Mouse (Mus musculus) intestine, embryonic 16.5 days (tissue): ENCODE data around the gene Ildr2. TPM values are rescaled to one million over a fixed set of nuclear protein-coding genes. Genes with fewer than 3 reads are reported as not detected.

Source experiments
- ATAC-seq: fragments of 200-750 bp; cut with Nextera tagmentation; 2 replicates; pipeline ENCODE4 v1.8.0; 2017; ENCODE audit warnings: moderate TSS enrichment, moderate library complexity
- H3K27ac ChIP-seq: fragments of 300-500 bp; sonication (generic); 2 replicates; pipeline ENCODE4 v1.5.1; 2014; ENCODE audit warnings: mild to moderate bottlenecking, low read length
- H3K27me3 ChIP-seq: fragments of 300-500 bp; sonication (generic); replicated peaks from 2 replicates; pipeline ENCODE4 v1.6.1; 2014; ENCODE audit warnings: low read length, control low read depth, mixed read lengths; ENCODE audit not compliant: control insufficient read depth, insufficient read depth
- H3K36me3 ChIP-seq: fragments of 300-500 bp; sonication (generic); 2 replicates; pipeline ENCODE4 v1.6.1; 2014; ENCODE audit warnings: low read length, control low read depth; ENCODE audit not compliant: control insufficient read depth, insufficient read depth
- H3K4me1 ChIP-seq: fragments of 300-500 bp; sonication (generic); 2 replicates; pipeline ENCODE4 v1.6.1; 2014; ENCODE audit warnings: low read length, control low read depth, mixed read lengths; ENCODE audit not compliant: control insufficient read depth, insufficient read depth
- H3K4me2 ChIP-seq: fragments of 300-500 bp; sonication (generic); 2 replicates; pipeline ENCODE4 v1.6.1; 2014; ENCODE audit warnings: low read depth, low read length, control low read depth
- H3K4me3 ChIP-seq: fragments of 300-500 bp; sonication (generic); 2 replicates; pipeline ENCODE4 v1.5.1; 2014; ENCODE audit warnings: mild to moderate bottlenecking, low read length
- H3K9ac ChIP-seq: fragments of 300-500 bp; sonication (generic); 2 replicates; pipeline ENCODE4 v1.6.1; 2014; ENCODE audit warnings: low read depth, low read length
- H3K9me3 ChIP-seq: fragments of 300-500 bp; sonication (generic); 2 replicates; pipeline ENCODE4 v1.6.1; 2016; ENCODE audit warnings: low read length, control low read depth; ENCODE audit not compliant: control insufficient read depth
- WGBS: fragments of 180-500 bp; shearing (Covaris S2); extraction: QIAGEN DNeasy Blood & Tissue Kit; methylation state at CpG from one replicate; pipeline ENCODE4 v1.1.7; 2014; 5-methylcytosine and 5-hydroxymethylcytosine counted together
- polyA plus RNA-seq: library from polyadenylated mRNA; unstranded; fragments of >200 nt; fragmentation: Nextera tagmentation; extraction: Ambion mirVana; gene quantifications from 2 replicates; pipeline ENCODE4 v1.2.1, GENCODE M21; 2015

Gene Ildr2
- polyA plus RNA-seq, 1 experiment from 2014 or later, result 0.27 TPM

DNA sequence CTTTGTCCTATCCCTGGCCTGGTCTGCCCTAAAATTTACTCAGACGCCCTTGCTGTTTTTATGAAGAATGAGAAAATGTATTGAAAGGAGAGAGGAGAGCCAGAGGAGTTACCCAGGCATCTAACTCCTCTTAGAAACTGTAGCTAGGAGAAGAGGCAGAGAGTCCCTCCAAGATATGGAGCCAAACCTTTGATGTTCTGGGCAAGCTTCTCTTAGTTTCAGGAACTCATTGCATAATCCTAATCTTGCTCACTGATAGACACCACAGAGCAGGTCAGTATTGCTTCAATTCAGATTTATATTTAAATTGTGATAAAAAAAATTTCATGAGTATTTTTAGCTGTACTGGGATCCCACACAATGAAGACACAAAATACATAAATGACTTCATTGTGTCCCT lies 27.3 kb downstream of the Ildr2 start:
- H3K4me1 ChIP-seq, result peaks cover 6% of the 10 kb centered on the region; the same call in 1 of the 2 replicates
- no peaks in the 10 kb centered on the region for H3K27me3 ChIP-seq
- H3K9me3 ChIP-seq, result no peaks in the 10 kb centered on the region
- H3K36me3 ChIP-seq, result no peaks in the 10 kb centered on the region
- no peak overlapping the region for H3K27ac ChIP-seq
- H3K4me3 ChIP-seq, result no peak overlapping the region
- H3K4me2 ChIP-seq, result no peak overlapping the region
- no peak for ATAC-seq
- no peak overlapping the region for H3K9ac ChIP-seq
- WGBS, result 53% methylated on average over 1 of the region's 1 CpGs

DNA sequence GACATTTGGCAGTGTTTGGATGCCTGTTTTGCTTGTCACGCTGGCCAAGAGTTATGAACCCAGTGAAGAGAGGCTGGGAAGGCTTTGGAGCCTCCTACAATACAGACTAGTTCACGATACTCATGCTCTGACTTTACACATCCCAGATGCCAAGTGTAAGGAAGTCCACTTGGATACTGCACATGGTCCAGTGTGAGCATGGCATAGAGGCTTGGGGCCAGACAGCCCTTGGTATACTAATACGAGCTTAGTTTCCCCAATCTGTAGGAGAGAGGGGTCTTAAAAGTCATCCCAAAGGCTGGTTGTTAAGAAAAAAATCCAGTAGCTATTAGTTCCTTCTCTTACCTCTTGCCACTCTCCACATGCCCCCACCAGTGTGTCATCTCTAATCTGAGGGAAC lies 27.9 kb downstream of the Ildr2 start:
- Histone ChIP-seq H3K36me3 (no peaks in the 10 kb centered on the region), H3K9me3 (no peaks in the 10 kb centered on the region), H3K27me3 (no peaks in the 10 kb centered on the region), H3K9ac (no peak overlapping the region), H3K4me2 (no peak overlapping the region), H3K4me1 (peaks cover 6% of the 10 kb centered on the region; the same call in 1 of the 2 replicates), H3K27ac (no peak overlapping the region), H3K4me3 (no peak overlapping the region)
- WGBS, result 68% methylated on average over 3 of the region's 3 CpGs
- ATAC-seq, result no peak

DNA sequence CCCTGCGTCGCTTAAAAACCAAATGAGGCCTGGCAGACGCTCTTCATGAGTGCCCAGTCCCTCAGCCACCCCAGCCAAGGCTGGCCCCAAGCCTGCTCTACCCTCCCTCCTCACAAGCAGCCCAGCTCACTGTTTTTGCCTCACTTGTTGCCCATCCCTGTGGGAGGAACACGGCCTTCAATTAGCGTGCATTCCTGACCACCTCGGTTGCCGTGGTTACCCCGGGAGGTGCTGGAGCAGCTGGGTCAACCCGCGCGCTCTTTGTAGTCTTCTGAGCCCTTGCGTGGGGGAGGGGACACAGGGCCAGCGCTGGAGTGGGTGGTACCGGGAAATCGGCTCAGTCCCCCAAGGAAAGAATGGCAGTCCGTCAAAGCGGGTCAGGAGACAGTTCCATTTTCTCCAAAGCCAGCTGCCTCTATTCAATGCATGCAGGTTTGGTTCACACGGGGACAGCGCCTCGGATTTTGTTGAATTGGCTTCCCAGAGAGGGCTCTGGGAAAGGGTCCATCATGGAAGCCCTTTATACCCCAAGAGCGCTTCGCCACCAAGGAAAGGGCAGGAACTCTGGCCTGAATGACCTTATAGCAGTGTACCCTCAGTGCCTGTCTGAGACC lies 28.8 kb downstream of the Ildr2 start:
- no peak overlapping the region for H3K9ac ChIP-seq
- peak; percentile 60 for ATAC-seq
- H3K27ac ChIP-seq, result no peak overlapping the region
- no peaks in the 10 kb centered on the region for H3K9me3 ChIP-seq
- H3K4me1 ChIP-seq, result peaks cover 6% of the 10 kb centered on the region; the same call in 1 of the 2 replicates
- WGBS, result 12% methylated on average over 22 of the region's 22 CpGs
- no peak overlapping the region for H3K4me3 ChIP-seq
- H3K36me3 ChIP-seq, result no peaks in the 10 kb centered on the region
- peak overlapping the region; percentile 38; the same call in 1 of the 2 replicates for H3K4me2 ChIP-seq
- H3K27me3 ChIP-seq, result no peaks in the 10 kb centered on the region

DNA sequence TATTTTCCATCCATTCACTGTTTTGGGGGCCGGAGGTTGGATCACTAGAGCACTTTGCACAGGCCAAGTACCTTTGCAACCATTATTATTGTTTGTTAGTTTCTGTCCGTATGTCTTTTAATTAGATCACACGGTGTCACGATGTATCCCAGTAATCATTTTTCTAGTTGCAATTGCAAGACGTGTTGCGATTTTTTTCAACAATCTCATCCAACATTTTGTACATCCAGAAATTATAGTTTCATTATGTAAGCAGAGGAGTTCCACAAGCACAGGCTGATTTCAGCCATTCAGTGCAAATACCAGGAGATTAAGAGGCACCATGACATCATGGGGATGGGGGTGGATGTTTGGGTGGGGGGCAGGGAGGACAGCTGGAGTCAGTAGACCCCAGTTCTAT lies 29.5 kb downstream of the Ildr2 start:
- no peak overlapping the region for H3K27ac ChIP-seq
- 87% methylated on average over 6 of the region's 6 CpGs for whole genome bisulfite sequencing
- no peak overlapping the region for H3K4me2 ChIP-seq
- H3K4me1 ChIP-seq, result peaks cover 6% of the 10 kb centered on the region; the same call in 1 of the 2 replicates
- H3K36me3 ChIP-seq, result no peaks in the 10 kb centered on the region
- ATAC-seq, result no peak
- H3K9ac ChIP-seq, result no peak overlapping the region
- H3K4me3 ChIP-seq, result no peak overlapping the region
- no peaks in the 10 kb centered on the region for H3K9me3 ChIP-seq
- no peaks in the 10 kb centered on the region for H3K27me3 ChIP-seq

DNA sequence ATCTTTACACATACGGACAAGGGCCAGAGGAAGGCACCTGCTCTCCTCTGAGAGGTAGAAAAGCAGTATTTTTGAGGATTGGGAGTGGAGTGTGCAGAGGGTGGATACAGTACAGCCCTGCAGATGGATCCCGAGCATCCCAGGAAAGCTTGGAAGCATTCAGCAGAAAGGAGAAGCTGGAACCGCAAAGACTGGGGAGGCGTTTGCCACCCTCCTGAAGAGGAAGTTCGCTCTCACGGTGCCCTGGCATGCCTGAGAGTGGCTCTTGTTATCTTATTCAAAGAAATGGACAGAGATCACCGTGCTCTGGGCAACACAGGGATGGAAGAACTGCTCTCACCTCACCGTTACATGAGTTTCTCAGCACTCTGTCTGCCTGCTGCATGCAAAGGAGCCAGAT lies 30.5 kb downstream of the Ildr2 start:
- Histone ChIP-seq H3K4me2 (no peak overlapping the region), H3K9ac (no peak overlapping the region), H3K27ac (no peak overlapping the region), H3K4me1 (peaks cover 6% of the 10 kb centered on the region; the same call in 1 of the 2 replicates), H3K27me3 (no peaks in the 10 kb centered on the region), H3K9me3 (no peaks in the 10 kb centered on the region), H3K36me3 (no peaks in the 10 kb centered on the region), H3K4me3 (no peak overlapping the region)
- no peak for ATAC-seq
- 78% methylated on average over 8 of the region's 8 CpGs for WGBS

DNA sequence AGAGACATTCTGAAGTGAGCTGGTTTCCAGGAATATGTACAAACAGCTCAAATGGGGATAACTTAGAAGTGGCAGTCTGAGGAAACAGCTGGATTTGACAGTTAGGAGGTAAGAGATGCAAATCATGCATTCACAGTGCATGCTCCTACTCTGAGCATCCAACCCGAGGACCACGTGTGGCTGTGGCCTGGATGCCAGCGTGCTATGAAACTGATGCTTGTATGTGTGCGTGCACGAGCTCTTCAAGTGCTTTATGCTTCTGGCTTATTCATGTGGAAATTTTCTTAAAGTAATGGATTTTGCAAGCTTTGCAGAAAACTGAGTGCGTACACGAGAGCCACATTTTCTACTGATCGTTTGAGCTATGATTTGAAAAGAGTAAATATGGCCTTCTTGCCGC lies 32.3 kb downstream of the Ildr2 start:
- H3K4me1 ChIP-seq, result peaks cover 6% of the 10 kb centered on the region; the same call in 1 of the 2 replicates
- no peak overlapping the region for H3K4me3 ChIP-seq
- H3K27ac ChIP-seq, result no peak overlapping the region
- WGBS, result 79% methylated on average over 9 of the region's 9 CpGs
- no peak overlapping the region for H3K9ac ChIP-seq
- no peak for ATAC-seq
- H3K27me3 ChIP-seq, result no peaks in the 10 kb centered on the region
- no peak overlapping the region for H3K4me2 ChIP-seq
- H3K36me3 ChIP-seq, result no peaks in the 10 kb centered on the region
- H3K9me3 ChIP-seq, result no peaks in the 10 kb centered on the region

DNA sequence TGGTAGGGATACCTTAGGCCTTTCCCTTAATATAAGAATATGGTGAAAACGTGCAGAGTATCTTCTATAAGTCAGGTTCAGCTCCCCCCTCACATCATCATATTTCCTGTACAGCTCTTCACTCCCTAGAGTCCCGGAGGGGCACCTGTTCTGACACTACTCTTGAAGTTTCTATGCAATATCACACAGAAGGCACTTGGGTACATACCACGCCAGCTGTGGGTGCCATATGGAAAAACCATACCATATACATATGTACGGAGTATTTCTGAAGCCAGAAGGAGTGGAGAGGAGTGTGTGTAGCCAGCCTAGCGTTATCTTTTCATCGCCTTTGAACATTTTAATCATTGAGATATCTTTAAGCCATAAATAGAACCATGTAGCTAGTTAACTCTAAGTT lies 36.6 kb downstream of the Ildr2 start:
- Histone ChIP-seq H3K9ac (no peak overlapping the region), H3K27ac (no peak overlapping the region), H3K27me3 (no peaks in the 10 kb centered on the region), H3K36me3 (no peaks in the 10 kb centered on the region), H3K4me1 (no peaks in the 10 kb centered on the region), H3K4me2 (no peak overlapping the region), H3K9me3 (no peaks in the 10 kb centered on the region), H3K4me3 (no peak overlapping the region)
- no peak for ATAC-seq
- 89% methylated on average over 6 of the region's 6 CpGs for WGBS

DNA sequence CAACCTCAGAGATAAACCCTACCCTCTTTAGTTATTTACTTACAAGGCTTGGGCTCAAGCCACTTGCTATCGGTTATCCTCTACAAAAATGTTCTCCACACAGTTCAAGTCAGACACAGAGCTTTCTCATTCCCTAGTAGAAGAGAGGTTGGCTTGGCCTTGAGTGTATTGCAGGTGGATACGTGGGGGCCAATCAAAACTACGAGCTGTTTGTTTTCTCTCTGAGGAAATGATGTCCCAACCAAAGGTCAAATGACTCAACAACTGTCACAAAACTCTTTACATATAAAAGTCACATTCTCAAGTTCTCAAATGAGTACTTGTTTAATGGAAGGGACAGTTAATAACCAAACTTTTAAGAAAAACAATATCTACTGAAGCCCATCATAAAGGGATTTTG lies 39.1 kb downstream of the Ildr2 start:
- H3K9me3 ChIP-seq, result no peaks in the 10 kb centered on the region
- ATAC-seq, result no peak
- H3K4me2 ChIP-seq, result no peak overlapping the region
- no peak overlapping the region for H3K9ac ChIP-seq
- no peaks in the 10 kb centered on the region for H3K36me3 ChIP-seq
- no peaks in the 10 kb centered on the region for H3K4me1 ChIP-seq
- no peak overlapping the region for H3K4me3 ChIP-seq
- H3K27ac ChIP-seq, result no peak overlapping the region
- WGBS, result 66% methylated on average over 3 of the region's 3 CpGs
- H3K27me3 ChIP-seq, result no peaks in the 10 kb centered on the region

DNA sequence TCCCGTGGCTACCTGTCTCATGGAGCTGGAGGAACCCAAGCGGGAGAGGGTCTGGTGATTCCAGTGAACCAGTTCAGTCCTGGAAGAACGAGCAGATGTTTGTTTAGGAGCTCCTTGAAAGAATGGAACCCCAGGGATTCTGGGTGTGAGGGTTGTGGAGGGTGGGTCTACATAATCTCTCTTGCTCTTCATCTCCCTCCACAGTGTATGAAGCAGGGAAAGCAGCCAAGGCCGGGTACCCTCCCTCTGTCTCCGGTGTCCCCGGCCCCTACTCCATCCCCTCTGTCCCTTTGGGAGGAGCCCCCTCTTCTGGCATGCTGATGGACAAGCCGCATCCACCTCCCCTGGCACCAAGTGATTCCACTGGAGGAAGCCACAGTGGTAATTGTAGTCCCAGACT lies 41.6 kb downstream of the Ildr2 start:
- H3K27me3 ChIP-seq, result no peaks in the 10 kb centered on the region
- H3K27ac ChIP-seq, result no peak overlapping the region
- H3K9ac ChIP-seq, result no peak overlapping the region
- no peaks in the 10 kb centered on the region for H3K4me1 ChIP-seq
- WGBS, result 63% methylated on average over 7 of the region's 7 CpGs
- no peak overlapping the region for H3K4me2 ChIP-seq
- ATAC-seq, result no peak; the same call in 1 of the 2 replicates
- no peaks in the 10 kb centered on the region for H3K9me3 ChIP-seq
- H3K36me3 ChIP-seq, result no peaks in the 10 kb centered on the region
- no peak overlapping the region for H3K4me3 ChIP-seq

DNA sequence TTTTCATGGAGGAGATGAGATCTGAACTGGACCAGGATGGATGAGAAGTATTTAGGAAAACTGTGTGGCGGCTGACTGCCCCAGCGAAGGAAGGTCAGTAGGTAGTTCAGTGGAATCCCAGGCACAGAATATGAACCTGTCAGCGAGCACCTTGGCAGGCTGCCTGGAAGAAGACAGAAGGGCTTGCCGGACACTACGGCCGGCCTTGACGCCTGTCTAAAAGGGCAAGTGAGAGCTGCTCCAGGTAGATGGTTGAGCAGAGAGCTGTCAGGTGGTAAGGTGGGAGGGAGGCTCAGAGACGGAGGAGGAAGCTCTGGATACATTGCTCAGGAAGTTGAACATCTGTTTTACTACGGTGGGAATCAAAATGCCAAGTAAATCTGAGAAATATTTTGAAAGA lies 42.4 kb downstream of the Ildr2 start:
- Histone ChIP-seq H3K4me1 (no peaks in the 10 kb centered on the region), H3K4me3 (no peak overlapping the region), H3K9me3 (no peaks in the 10 kb centered on the region), H3K4me2 (no peak overlapping the region), H3K36me3 (no peaks in the 10 kb centered on the region), H3K9ac (no peak overlapping the region), H3K27ac (no peak overlapping the region), H3K27me3 (no peaks in the 10 kb centered on the region)
- 78% methylated on average over 9 of the region's 9 CpGs for WGBS
- no peak for ATAC-seq
